9 mouse cellular contexts compared by ENCODE assay signal in the genomic region with DNA sequence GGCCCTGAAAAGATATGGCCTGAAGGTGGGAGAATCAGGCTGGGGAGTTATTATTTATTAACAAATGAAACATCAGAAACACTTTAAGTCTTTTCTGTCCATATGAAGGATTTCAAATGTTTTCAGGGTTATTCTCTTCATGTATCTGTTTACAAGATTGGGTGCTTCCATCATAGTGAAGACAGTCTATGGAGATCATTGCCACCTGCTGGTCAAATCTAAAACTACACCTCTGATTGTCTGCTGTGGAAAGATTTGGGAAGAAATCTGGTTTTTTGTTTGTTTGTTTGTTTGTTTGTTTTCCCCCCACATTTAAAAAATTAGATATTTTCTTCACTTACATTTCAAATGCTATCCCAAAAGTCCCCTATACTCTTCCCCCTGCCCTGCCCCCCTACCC. TPM values are rescaled to one million over a fixed set of nuclear protein-coding genes. Genes with fewer than 3 reads are reported as not detected.
A peak's percentile ranks its signal among the peaks of the same experiment; 100 is the strongest.
DNase-seq lines count a peak whose midpoint lies in the region; ATAC-seq and TF ChIP-seq lines count a peak whose summit lies in the region.
"Had no signal": no experiment of that assay in that cellular context is flagged by ENCODE, and none has a peak within 500 bp of the region (broad histone marks: within the 10 kb centered on the region; RNA-seq: fewer than 3 reads in every experiment).

No protein-coding gene starts in this region.

- TF ChIP-seq CTCF in liver, postnatal 0 days (IDR thresholded peaks at IDR 0.05; ENCODE audit: low read depth) = peak; percentile 67

- H3K27ac ChIP-seq in liver, postnatal 0 days (ENCODE audit: low read depth) = no peak overlapping the region
- H3K27ac ChIP-seq: limb, embryonic 13.5 days had no signal

- no peaks in the 10 kb centered on the region for H3K4me1 ChIP-seq in liver, postnatal 0 days (ENCODE audit: insufficient read depth)
- H3K4me1 ChIP-seq: limb, embryonic 13.5 days had no signal

- TF ChIP-seq EP300 in liver, postnatal 0 days (IDR thresholded peaks at IDR 0.05; ENCODE audit: low read depth) = no peak

- H3K36me3 ChIP-seq in liver, postnatal 0 days (replicated peaks; ENCODE audit: insufficient read depth, low read length) = no peaks in the 10 kb centered on the region
- H3K36me3 ChIP-seq: limb, embryonic 13.5 days had no signal

- H3K9ac ChIP-seq in liver, postnatal 0 days (replicated peaks) = no peak overlapping the region
- H3K9ac ChIP-seq: limb, embryonic 13.5 days had no signal

- DNase-seq in adrenal gland, postnatal 10 days = peak; percentile 39
- DNase-seq in adrenal gland, postnatal 4 days (ENCODE audit: low spot score in 2 of 2) = no peak
- DNase-seq in layer of hippocampus, adult 11-12 months (ENCODE audit: low spot score) = peak; percentile 56
- no peak for DNase-seq in layer of hippocampus, postnatal 36 days
- peak; percentile 39 for DNase-seq in MN1 (ENCODE audit: low spot score)
- peak; percentile 21 for DNase-seq in liver, postnatal 0 days

- H3K27me3 ChIP-seq in liver, postnatal 0 days (ENCODE audit: insufficient read depth, low read length) = no peaks in the 10 kb centered on the region

- H3K4me2 ChIP-seq in liver, postnatal 0 days (ENCODE audit: low read depth, low read length) = no peak overlapping the region
- H3K4me2 ChIP-seq: limb, embryonic 13.5 days had no signal

- H3K9me3 ChIP-seq in liver, postnatal 0 days (ENCODE audit: low read length) = no peaks in the 10 kb centered on the region
- H3K9me3 ChIP-seq: limb, embryonic 13.5 days had no signal

- peak; percentile 61; the same call in 1 of the 2 replicates for ATAC-seq in erythroid progenitor cell, adult 5-6 weeks (replicated peaks; ENCODE audit: low FRiP score, poor library complexity, severe bottlenecking)
- no peak for ATAC-seq in liver, postnatal 0 days
- no peak for ATAC-seq in megakaryocyte, adult 5-6 weeks (ENCODE audit: poor library complexity, severe bottlenecking)

- H3K4me3 ChIP-seq in liver, postnatal 0 days (ENCODE audit: low read depth, low read length) = no peak overlapping the region
- H3K4me3 ChIP-seq: limb, embryonic 13.5 days had no signal

RNA-seq across cellular contexts. Expression of a gene that starts 39.5 kb away (rescaled TPM):
- under 1 TPM; 0.15 to 0.18 TPM for total RNA-seq in adrenal gland, postnatal 10 days (2021)
- under 1 TPM; 0.28 TPM for total RNA-seq in adrenal gland, postnatal 4 days (2021)
- total RNA-seq in layer of hippocampus, postnatal 36 days (2021) = not detected
- total RNA-seq in erythroid progenitor cell, adult 5-6 weeks (2015; ENCODE audit: low replicate concordance) = not detected in 2 replicates
- total RNA-seq in erythroid progenitor cell, adult 5-6 weeks (2017; ENCODE audit: low replicate concordance) = not detected in 2 replicates
- polyA plus RNA-seq in liver, postnatal 0 days (2015; fragmentation: Nextera tagmentation; extraction: Ambion mirVana) = 0.18 and 0.25 TPM in 2 replicates
- 0.22 TPM in 1 of 2 replicates, not detected in the other for total RNA-seq in megakaryocyte, adult 5-6 weeks (2015)
- total RNA-seq in megakaryocyte, adult 5-6 weeks (2017) = 0.26 TPM in 1 of 2 replicates, not detected in the other

Comparison
In these comparisons a context has a peak if more than half of its experiments do, and no peak if none do; other contexts are left out.
1. DNase-seq: peak in adrenal gland, postnatal 10 days (single experiment), layer of hippocampus, adult 11-12 months (single experiment), MN1 (single experiment) and liver, postnatal 0 days (single experiment); none in adrenal gland, postnatal 4 days (0 of 2) and layer of hippocampus, postnatal 36 days (0 of 2).